Mouse (Mus musculus) E14TG2a.4 (cell line): ENCODE measurements at regions not wholly inside any gene's neighbourhood (a gene's known extent, or its start where the extent isn't known, plus 50 kb on each side); places are given as distances from the start of the nearest gene placed in this dataset.

Experiments used
- CTCF ChIP-seq: conservative IDR thresholded peaks from 2 replicates; pipeline ENCODE4 v1.5.1; 2014; ENCODE audit warnings: low read length
- NANOG ChIP-seq: IDR thresholded peaks from 2 replicates; pipeline ENCODE4 v1.6.1; 2014; ENCODE audit warnings: borderline replicate concordance, low read length, mixed read lengths

DNA sequence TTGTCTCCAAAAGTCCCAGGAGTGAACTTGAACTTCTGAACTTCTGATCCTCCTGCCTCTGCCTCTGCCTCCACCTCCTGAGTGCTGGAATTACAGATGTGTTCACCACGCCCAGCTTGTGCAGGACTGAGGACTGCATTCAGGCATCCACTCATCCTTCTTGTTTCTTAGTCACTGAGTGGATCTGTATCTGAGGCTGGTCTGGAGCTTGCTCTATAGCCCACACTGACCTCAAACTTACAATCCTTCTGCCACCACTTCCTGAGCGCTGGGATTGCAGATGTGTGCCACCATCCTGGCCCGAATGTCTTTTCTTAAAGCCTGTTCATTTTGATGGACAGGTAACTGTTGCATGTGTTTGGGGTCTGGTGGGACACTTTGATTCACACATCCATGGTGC, 76.6 kb downstream of the Nxnl2 start:
- no peak for TF ChIP-seq CTCF
- TF ChIP-seq NANOG, result no peak
